Mouse (Mus musculus) adrenal gland, adult (tissue): ENCODE measurements around the gene Hspa12b.

Experiments used
- DNase-seq, 2 experiments: peaks; one replicate each; pipeline ENCODE4 v3.0.0; 2022 to 2023; ENCODE audit warnings: low spot score in 1 of 2; ENCODE audit not compliant: inconsistent age in 2 of 2

The Hspa12b gene

GRCm38 (mm10) chr2:131146193-131147042 lies 19.3 kb downstream of the Hspa12b start:
- DNase-seq = no peak

DNA sequence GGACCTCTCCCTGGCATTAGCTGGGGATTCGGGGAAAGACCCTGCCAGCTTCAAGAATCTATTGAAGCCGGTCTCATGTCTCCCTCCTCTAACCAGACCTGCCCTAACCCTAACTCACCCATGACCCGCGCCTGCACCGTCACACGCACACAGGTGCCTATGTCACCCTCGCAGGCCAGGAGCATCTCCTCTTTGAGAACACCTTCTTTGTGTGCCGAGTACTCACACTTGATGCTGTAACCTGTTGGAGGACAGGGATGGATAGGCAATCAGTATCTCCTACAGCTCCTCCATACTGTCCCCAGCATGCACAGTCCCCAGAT lies 19.9 kb downstream of the Hspa12b start:
- DNase-seq = no peak

GRCm38 (mm10) chr2:131148353-131149253 lies 21.5 kb downstream of the Hspa12b start:
- DNase-seq = peak in 1 of 2 experiments; percentile 54

GRCm38 (mm10) chr2:131149254-131149578 lies 22.1 kb downstream of the Hspa12b start:
- no peak for DNase-seq

DNA sequence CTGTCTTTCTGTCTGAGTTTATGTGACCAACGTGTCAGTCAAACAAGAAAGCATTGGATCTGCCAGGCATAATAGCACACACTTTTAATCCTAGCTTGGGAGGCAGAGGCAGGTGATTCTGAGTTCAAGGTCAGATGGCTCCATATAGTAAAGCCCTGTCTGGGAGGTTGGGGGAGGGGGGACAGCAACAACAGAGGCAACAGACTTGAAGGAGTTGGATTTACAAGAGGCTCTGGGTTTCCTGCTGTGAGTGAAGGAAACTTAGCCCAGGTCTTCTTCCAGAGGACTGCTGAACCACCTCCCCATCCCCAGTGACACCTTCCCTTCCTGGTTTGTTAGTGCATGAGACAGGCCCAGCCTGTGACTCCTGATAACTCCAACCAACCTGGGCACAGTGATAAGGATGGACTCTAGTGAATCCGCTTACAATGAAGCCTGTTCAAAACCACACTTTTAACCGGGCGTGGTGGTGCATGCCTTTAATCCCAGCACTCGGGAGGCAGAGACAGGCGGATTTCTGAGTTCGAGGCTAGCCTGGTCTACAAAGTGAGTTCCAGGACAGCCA lies 25.2 kb downstream of the Hspa12b start:
- DNase-seq = no peak

DNA sequence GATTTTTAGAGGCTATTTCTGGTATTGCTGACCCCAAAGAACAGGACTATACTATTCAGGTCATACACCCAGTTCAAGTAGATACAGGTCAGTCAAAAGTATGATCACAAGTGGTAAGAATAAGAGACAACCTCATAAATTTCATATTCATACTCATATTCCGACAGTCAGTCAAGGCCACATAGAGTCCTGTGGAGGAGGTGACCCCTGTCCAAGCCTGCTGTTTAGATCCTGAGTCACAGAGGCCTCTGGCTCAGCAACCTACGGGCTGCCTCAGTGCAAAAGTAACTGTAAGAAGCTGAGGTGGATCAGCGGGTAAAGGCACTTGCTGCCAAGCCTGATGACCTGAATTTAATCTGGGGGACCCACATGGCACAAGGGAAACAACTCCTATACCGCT lies 27.0 kb downstream of the Hspa12b start:
- DNase-seq = peak; percentile 44 to 70

GRCm38 (mm10) chr2:131156987-131157386 lies 29.9 kb downstream of the Hspa12b start:
- DNase-seq = no peak

GRCm38 (mm10) chr2:131159491-131159910 lies 32.4 kb downstream of the Hspa12b start:
- DNase-seq = no peak

GRCm38 (mm10) chr2:131159938-131160581 lies 33.0 kb downstream of the Hspa12b start, which contains the start of gene 1700037H04Rik:
Gene 1700037H04Rik, minus strand, starts transcription at chr2:131160081.
- DNase-seq = peak; percentile 97 to 98

DNA sequence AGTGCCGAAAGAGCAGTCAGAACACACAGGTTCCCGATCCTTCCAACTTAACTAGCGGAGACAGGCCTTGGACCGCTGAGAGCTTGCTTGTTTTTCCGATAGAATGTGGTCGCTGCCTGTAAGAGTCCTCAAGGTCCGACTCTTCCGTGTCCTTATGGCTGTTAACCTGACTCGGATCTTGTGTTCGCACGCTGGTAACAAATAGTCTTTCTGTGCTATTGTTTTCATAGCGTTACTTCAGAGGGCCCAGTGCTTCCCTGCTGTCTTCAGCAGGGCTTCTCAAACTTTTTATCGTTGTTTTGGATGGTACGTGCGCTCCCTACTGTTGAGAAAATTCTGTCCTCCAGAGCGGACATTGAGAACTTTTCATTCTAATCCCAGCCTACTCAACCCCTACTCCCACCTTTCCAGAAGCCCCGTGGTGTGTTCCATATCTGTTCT lies 33.6 kb downstream of the Hspa12b start:
- peak; percentile 45 to 85 for DNase-seq

DNA sequence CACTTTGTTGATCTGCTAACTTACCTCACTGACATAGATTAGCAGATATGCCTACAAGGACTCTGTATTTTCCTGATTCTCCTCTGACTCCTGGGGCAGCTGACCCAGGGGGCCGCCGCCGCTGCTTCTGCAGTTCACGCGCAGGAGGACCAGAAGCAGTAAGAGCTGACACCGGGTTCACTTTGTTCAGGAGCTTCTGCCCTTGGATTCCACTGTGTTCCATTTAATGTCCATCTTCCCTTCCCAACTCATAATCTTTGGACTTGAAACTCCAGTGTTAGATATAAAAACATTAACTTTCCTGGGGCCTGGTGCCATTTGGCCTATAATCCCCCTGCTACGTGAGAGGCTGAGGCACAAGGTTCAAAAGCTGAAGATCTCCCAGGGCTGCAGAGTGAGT lies 36.8 kb downstream of the Hspa12b start:
- no peak for DNase-seq

DNA sequence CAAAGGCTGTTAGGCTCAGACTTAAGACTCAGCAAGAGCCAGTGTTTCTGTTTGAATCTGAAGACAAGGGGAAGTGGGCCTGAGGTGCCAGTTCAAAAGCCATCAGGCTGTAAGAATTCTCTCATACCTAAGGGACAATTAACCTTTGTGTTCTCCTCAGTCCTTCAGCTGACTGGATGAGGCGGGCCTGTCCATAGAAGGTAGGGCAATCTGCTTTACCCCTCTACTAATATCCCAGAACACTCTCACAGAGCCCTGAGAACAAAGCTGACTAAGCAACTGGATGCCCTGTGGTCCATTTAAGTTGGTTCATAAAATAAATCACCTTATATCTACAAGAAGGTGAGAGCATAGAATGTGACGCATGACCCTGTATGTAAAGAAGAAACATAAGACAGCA lies 39.1 kb downstream of the Hspa12b start:
- no peak for DNase-seq

GRCm38 (mm10) chr2:131167984-131168383 lies 40.9 kb downstream of the Hspa12b start:
- DNase-seq = no peak

GRCm38 (mm10) chr2:131168914-131169313 lies 41.8 kb downstream of the Hspa12b start:
- no peak for DNase-seq

DNA sequence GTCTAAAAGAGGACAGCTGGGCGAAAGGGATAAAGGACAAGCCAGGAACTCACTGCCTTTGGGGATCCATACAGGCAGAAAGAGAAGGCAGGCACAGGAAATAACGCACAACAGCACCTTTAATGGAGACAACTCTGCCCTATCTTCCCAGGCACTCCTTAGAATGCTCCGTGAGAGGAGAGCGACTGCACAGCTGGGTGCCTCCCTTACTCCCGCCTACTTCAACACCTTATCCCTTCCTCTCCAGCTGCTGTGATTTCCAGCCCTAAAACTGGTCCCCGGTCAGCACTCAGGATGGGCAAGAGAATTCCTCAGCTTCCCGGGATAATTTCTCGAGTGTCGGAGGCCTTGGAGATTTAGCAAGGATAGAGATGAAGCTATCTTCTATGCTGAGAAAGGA lies 43.9 kb downstream of the Hspa12b start:
- DNase-seq = no peak

DNA sequence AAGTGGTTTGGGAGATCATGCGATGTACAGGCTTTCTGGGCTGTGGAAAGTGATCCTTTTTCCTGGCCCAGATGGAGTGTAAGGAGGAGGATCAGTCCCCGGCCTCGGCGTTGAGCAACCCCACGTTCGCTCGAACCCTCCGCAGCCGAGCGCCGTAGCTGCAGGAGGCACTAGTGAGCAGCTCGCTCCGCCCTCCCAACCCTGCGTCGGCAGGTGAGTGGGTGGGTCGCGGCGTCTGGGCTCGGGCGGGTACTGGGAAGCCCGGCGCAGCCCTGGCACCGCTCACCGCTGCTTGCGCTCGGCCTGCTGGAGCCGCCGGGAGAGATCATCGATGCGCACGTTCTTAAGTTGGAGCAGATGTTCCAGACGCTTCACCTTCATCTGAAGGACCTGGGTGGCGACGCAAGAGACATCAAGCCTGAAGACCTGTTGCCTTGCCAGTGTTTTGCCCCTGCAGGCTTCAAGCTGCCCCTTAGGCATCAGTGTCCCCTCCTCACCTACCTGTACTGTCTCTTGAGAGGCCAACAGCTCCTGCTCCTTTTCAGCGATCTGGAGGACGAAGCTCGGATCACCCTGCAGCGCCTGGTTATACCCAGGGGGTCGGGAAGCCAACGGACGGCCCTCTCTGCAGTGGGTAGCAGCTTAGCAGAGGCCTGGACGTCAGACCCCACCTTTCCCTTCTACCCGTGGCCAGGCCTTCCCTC lies 44.5 kb downstream of the Hspa12b start:
- DNase-seq = peak; percentile 78 to 89

DNA sequence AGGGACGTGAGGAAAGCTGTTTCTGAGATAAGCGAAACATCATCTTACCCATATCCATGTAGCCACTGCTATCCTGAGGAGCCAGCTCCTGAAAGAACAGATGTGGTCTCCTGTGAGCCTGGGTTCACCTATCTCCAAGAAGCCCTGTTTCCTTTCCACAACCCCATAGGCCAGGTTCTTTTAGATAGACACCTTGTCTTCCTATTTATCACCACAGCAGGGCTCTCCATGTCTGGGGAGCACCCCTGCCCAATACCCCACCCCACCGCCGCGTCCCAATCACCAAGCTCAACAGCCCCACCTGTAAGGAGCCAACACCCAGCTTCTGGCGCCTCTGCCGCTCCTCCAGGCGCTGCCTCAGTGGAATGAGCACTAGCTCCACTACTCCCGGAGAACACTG lies 45.2 kb downstream of the Hspa12b start:
- peak in 1 of 2 experiments; percentile 26 for DNase-seq

- peak; percentile 67 to 88 for DNase-seq
These were observed 47.6 kb downstream of the Hspa12b start for GRCm38 (mm10) chr2:131174700-131175099.

GRCm38 (mm10) chr2:131175286-131175944 lies 48.3 kb downstream of the Hspa12b start:
- no peak for DNase-seq

DNA sequence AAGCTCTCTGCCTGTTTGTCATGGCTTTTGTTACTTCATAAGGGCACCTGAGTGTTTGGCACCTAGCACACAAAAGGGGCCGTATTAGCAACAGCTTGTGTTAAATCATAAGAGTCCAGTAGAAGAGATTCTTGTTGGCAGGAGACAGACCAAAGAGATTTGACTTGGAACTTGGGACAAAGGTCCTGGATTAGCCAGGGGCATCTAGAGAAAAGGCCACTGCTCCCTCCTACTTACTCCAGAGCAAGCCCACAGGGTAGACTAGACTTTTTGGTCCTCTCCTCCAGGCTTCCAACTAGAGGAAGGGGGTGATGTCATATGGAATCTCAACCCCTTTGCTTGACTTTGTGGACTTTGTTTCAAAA lies 48.8 kb downstream of the Hspa12b start:
- peak in 1 of 2 experiments; percentile 38 for DNase-seq
